Mouse (Mus musculus) heart, embryonic 15.5 days (tissue): ENCODE measurements around the gene Arhgap35. TPM values are rescaled to one million over a fixed set of nuclear protein-coding genes. Genes with fewer than 3 reads are reported as not detected.

Experiments
- ATAC-seq: fragments of 200-750 bp; cut with Nextera tagmentation; replicated peaks from 2 replicates; pipeline ENCODE4 v1.8.0; 2017; ENCODE audit warnings: low read depth, moderate TSS enrichment; ENCODE audit not compliant: insufficient number of reproducible peaks, insufficient read depth, low FRiP score
- H3K27ac ChIP-seq: fragments of 300-500 bp; sonication (generic); 2 replicates; pipeline ENCODE4 v1.5.1; 2015; ENCODE audit warnings: mild to moderate bottlenecking, inconsistent platforms
- H3K27me3 ChIP-seq: fragments of 300-500 bp; sonication (generic); 2 replicates; pipeline ENCODE4 v1.6.1; 2015; ENCODE audit warnings: inconsistent platforms
- H3K36me3 ChIP-seq: fragments of 300-500 bp; sonication (generic); 2 replicates; pipeline ENCODE4 v1.6.1; 2015; ENCODE audit warnings: mild to moderate bottlenecking, inconsistent platforms
- H3K4me1 ChIP-seq: fragments of 300-500 bp; sonication (generic); replicated peaks from 2 replicates; pipeline ENCODE4 v1.6.1; 2015; ENCODE audit warnings: inconsistent platforms
- H3K4me2 ChIP-seq: fragments of 300-500 bp; sonication (generic); 2 replicates; pipeline ENCODE4 v1.6.1; 2015; ENCODE audit warnings: inconsistent platforms, mild to moderate bottlenecking, moderate library complexity
- H3K4me3 ChIP-seq: fragments of 300-500 bp; sonication (generic); 2 replicates; pipeline ENCODE4 v1.5.1; 2015; ENCODE audit warnings: mild to moderate bottlenecking, inconsistent platforms
- H3K9ac ChIP-seq: fragments of 300-500 bp; sonication (generic); 2 replicates; pipeline ENCODE4 v1.6.1; 2015; ENCODE audit warnings: mild to moderate bottlenecking, inconsistent platforms
- H3K9me3 ChIP-seq: fragments of 300-500 bp; sonication (generic); replicated peaks from 2 replicates; pipeline ENCODE4 v1.6.1; 2016; ENCODE audit warnings: inconsistent platforms
- WGBS: fragments of 180-500 bp; shearing (Covaris S2); methylation state at CpG from one replicate; pipeline ENCODE4 v1.1.7; 2015; ENCODE audit warnings: mixed read lengths; 5-methylcytosine and 5-hydroxymethylcytosine counted together
- polyA plus RNA-seq: library from polyadenylated mRNA; unstranded; fragments of >200 nt; fragmentation: Nextera tagmentation; extraction: Ambion mirVana; gene quantifications from 2 replicates; pipeline ENCODE4 v1.2.1, GENCODE M21; 2015

Arhgap35 gene
- polyA plus RNA-seq, 1 experiment from 2014 or later = 12.6 TPM

DNA sequence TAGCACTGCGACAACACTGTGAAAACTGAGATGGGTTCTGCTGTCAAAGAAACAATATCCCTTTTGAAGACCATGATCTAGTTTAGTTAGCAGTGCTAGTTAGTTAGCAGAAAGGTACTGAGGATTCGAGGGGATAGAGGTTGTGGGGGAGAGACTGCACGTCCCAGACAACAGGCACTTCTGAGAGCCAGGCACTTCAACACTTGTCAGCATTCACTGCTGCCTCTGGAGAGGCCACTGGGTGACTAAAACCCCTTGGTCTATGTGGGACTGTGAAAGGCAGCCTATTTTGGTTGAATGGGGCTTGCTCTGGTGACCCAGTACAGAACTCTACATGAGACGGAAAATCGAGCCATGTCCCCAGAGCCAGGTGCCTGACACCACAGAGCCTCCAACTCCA, 97.6 kb downstream of the Arhgap35 start:
- Histone ChIP-seq H3K9me3 (no peaks in the 10 kb centered on the region), H3K9ac (no peak overlapping the region), H3K4me3 (no peak overlapping the region), H3K27ac (peak overlapping the region; percentile 75), H3K36me3 (peaks cover 12% of the 10 kb centered on the region), H3K4me2 (no peak overlapping the region), H3K4me1 (peaks cover 31% of the 10 kb centered on the region), H3K27me3 (no peaks in the 10 kb centered on the region)
- no peak for ATAC-seq
- WGBS = 57% methylated on average over 5 of the region's 5 CpGs

DNA sequence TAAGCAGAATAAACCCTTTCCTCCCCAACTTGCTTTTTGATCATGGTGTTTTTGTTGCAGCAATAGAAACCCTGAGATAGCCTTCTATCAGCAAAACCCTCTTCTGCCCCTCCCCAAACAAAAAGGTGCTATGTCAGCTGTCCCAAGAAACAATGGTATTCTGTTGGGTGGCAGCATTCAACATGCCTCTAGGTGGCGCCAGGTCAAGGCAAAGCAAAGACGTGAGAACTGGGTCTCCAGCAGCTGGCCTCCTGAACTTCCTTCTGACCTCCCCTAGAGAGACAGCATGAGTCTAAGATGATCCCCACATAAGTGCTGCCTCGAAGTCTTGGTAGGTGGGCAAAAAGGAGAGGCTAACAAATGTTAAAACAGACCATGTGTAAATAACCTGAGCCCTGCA, 107.5 kb downstream of the Arhgap35 start:
- H3K9me3 ChIP-seq = no peaks in the 10 kb centered on the region
- H3K4me3 ChIP-seq = no peak overlapping the region
- no peak for ATAC-seq
- no peak overlapping the region for H3K27ac ChIP-seq
- no peak overlapping the region for H3K4me2 ChIP-seq
- no peak overlapping the region for H3K9ac ChIP-seq
- no peaks in the 10 kb centered on the region for H3K27me3 ChIP-seq
- WGBS = 15% methylated on average over 3 of the region's 3 CpGs
- H3K4me1 ChIP-seq = peaks cover 10% of the 10 kb centered on the region
- peaks cover 54% of the 10 kb centered on the region for H3K36me3 ChIP-seq

DNA sequence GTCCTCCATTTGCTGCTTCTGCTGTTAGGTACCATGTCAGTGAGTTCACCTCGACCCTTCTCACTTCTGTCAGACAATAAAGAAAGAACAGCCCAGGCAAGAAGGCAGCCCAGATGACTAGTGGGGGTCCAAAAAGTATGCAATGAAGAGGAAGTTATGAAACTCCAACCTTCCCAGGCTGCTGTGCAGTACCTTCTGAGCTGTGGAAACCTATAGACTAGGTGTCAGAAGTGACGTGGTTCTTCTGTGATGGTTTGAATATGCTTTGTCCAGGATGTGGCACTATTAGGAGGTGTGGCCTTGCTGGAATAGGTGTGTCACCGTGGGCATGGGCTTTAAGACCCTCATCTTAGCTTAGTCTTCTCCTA, 109.6 kb downstream of the Arhgap35 start:
- H3K27me3 ChIP-seq = no peaks in the 10 kb centered on the region
- no peak overlapping the region for H3K4me3 ChIP-seq
- no peak overlapping the region for H3K9ac ChIP-seq
- H3K4me1 ChIP-seq = peaks cover 10% of the 10 kb centered on the region
- H3K36me3 ChIP-seq = peaks cover 43% of the 10 kb centered on the region
- H3K9me3 ChIP-seq = no peaks in the 10 kb centered on the region
- no peak overlapping the region for H3K4me2 ChIP-seq
- ATAC-seq = no peak
- WGBS = 88% methylated on average over 3 of the region's 3 CpGs
- H3K27ac ChIP-seq = no peak overlapping the region

DNA sequence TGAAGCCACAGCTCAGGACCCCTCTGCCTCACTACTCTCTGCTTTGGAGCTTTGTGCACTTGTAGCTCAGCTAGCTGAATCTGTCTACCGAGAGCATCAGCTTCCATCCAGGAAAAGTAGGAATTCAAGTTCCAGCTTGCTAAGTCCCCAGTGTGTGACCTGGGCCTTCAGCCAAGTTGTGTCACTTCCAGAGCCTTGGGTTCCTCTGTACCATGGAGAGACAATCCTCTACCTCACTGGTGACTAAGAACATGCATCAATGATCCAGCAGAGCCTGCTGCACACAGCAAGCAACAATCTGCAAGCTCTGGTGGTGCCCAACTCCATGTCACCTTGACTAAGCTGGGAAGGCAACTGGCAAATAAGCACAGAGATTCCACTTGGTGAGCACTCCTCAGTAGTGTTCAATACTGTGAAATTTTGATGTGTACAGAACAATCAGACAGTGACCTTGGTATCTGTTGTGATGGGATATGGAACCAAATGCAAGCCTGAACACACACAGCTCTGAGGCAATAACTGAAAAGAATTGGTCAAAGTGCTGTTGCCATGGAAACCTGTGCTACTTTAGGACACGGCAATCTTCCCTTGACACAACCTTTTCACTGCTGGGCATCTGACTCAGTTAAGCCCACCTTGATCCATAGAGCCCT, 110.1 kb downstream of the Arhgap35 start:
- Histone ChIP-seq H3K4me3 (no peak overlapping the region), H3K9me3 (no peaks in the 10 kb centered on the region), H3K27ac (no peak overlapping the region), H3K27me3 (no peaks in the 10 kb centered on the region), H3K4me1 (peaks cover 10% of the 10 kb centered on the region), H3K36me3 (peaks cover 39% of the 10 kb centered on the region), H3K4me2 (no peak overlapping the region), H3K9ac (no peak overlapping the region)
- 45% methylated on average over 2 of the region's 2 CpGs for WGBS
- no peak; the same call in 1 of the 2 replicates for ATAC-seq

DNA sequence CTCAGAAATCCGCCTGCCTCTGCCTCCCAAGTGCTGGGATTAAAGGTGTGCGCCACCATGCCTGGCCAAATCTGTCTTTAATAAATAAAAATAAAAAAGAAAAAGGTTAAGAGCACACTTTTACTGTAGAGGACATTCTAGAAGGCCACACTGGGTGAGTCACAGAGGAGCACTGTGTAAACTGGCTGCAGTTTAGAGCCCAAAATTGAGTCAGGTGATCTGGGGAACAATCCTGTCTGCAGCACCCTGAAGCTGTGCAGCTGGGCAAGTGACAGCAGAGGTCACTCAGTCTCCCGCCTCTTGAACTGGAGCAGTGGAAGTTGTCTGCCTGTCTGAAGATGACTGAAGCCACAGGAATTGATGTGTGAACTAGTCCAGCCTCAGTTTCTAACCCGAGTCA, 113.2 kb downstream of the Arhgap35 start:
- no peaks in the 10 kb centered on the region for H3K9me3 ChIP-seq
- no peak for ATAC-seq
- WGBS = 84% methylated on average over 4 of the region's 4 CpGs
- H3K4me1 ChIP-seq = peaks cover 10% of the 10 kb centered on the region
- no peak overlapping the region for H3K4me3 ChIP-seq
- no peaks in the 10 kb centered on the region for H3K27me3 ChIP-seq
- no peak overlapping the region for H3K27ac ChIP-seq
- no peak overlapping the region for H3K4me2 ChIP-seq
- H3K36me3 ChIP-seq = peaks cover 59% of the 10 kb centered on the region
- H3K9ac ChIP-seq = no peak overlapping the region

DNA sequence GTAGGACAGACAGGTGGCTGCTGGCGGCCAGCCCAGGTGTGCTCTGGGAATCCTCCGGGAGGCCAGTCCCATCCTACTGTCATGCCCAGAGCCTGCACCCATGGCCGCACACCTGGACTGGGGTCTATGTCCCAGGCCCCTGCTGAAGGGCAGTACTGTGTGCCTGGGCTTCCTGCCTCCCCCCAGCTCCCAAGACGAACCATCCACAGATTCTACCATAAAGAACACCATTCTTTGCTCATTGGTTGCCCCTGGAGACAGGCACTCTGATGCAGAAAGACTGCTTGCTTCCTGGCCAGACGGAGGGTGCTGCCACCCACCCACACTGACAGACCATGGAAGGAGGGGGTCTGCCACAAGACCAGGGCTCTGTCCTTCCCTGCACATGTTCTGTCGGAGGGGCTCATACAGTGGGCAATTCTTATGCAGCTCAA, 115.1 kb downstream of the Arhgap35 start:
- H3K9ac ChIP-seq = no peak overlapping the region
- WGBS = 89% methylated on average over 6 of the region's 6 CpGs
- H3K4me1 ChIP-seq = peaks cover 8% of the 10 kb centered on the region
- H3K4me2 ChIP-seq = no peak overlapping the region
- H3K4me3 ChIP-seq = no peak overlapping the region
- no peaks in the 10 kb centered on the region for H3K27me3 ChIP-seq
- H3K27ac ChIP-seq = no peak overlapping the region
- no peaks in the 10 kb centered on the region for H3K9me3 ChIP-seq
- peaks cover 58% of the 10 kb centered on the region for H3K36me3 ChIP-seq
- ATAC-seq = no peak

DNA sequence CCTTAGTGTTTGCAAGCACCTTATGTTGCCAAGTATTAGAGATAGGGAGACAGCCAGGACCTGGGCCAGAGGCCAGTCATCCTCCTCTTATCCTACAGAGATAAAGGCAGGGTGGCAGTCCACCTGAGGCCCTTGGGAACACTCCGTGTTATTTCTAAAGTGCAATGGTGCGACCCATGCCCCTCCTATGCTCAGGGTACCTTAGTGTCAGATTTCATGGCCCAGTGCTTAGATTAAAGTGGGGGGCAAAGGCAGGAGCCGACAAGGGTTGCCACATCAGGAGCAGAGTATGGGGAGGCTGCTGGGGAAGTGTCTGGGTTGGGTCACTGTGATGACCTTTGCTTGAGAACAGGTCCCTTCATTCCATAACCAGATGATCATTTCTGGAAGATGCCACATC, 118.5 kb downstream of the Arhgap35 start:
- Histone ChIP-seq H3K4me3 (no peak overlapping the region), H3K9ac (no peak overlapping the region), H3K36me3 (peaks cover 38% of the 10 kb centered on the region), H3K4me2 (no peak overlapping the region), H3K4me1 (peaks cover 2% of the 10 kb centered on the region; the same call in 1 of the 2 replicates), H3K27me3 (no peaks in the 10 kb centered on the region), H3K27ac (no peak overlapping the region), H3K9me3 (no peaks in the 10 kb centered on the region)
- no peak for ATAC-seq
- WGBS = 58% methylated on average over 3 of the region's 3 CpGs

DNA sequence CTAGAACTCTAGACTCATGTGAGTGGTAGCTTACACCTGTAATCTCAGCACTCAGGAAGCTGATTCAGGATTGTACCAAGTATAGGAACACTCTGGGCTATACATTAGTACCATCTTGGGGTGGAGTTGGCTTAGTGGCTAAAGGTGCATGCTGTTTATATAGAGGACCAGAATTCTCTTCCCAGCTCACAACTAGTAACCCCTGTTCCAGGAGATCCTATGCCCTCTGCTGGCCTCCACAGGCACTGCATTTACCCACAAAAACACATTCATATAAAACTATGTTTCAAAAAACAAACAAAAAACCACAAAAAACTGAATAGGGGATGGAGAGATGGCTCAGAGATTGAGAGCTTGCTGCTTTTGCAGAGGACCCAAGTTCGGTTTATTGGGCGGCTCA, 121.4 kb downstream of the Arhgap35 start:
- no peak for ATAC-seq
- Histone ChIP-seq H3K27me3 (no peaks in the 10 kb centered on the region), H3K27ac (no peak overlapping the region), H3K36me3 (peaks cover 31% of the 10 kb centered on the region), H3K9me3 (no peaks in the 10 kb centered on the region), H3K4me1 (peaks cover 2% of the 10 kb centered on the region; the same call in 1 of the 2 replicates), H3K9ac (no peak overlapping the region), H3K4me2 (no peak overlapping the region), H3K4me3 (no peak overlapping the region)
- WGBS = 48% methylated on average over 2 of the region's 2 CpGs

DNA sequence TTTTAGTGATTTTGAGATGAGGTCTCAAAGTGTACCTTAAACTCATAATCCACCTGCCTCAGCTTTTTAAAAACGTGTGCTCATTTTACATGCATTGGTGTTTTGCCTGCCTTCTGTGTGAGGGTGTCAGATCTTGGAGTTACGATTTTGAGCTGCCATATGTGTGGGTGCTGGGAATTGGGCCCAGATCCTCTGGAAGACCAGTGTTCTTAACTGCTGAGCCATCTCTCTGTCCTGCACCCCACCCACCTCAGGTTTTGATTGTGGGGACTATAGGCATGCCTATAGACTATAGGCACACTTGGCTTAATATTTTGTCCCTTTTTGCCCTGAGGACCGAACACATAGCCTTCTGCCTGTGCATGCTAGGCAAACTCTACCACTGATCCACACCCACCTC, 122.6 kb downstream of the Arhgap35 start:
- Histone ChIP-seq H3K27ac (no peak overlapping the region), H3K27me3 (no peaks in the 10 kb centered on the region), H3K4me3 (no peak overlapping the region), H3K4me2 (no peak overlapping the region), H3K9me3 (no peaks in the 10 kb centered on the region), H3K36me3 (peaks cover 19% of the 10 kb centered on the region; the same call in 1 of the 2 replicates), H3K9ac (no peak overlapping the region), H3K4me1 (peaks cover 2% of the 10 kb centered on the region; the same call in 1 of the 2 replicates)
- no peak for ATAC-seq
- 61% methylated on average over 3 of the region's 3 CpGs for WGBS

DNA sequence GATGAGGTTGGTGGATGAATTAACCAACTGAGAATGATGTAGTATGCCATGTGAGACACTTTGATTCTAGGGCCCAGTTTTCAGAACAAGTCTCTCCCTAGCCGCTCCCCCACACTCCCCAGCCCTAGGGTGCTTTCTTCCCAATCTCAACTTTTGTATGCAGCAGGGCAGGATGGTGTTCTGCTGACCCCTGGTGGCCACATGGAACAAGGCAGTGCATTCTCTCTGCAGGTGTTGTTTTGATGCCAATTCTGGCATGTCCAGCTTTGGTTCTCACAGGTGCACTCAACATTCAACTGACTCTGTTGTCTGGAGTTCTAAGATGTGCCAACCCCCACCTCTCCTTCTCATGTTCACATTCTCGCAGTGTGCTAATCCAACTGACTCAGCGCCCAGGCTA, 123.0 kb downstream of the Arhgap35 start:
- Histone ChIP-seq H3K27me3 (no peaks in the 10 kb centered on the region), H3K9me3 (no peaks in the 10 kb centered on the region), H3K36me3 (peaks cover 15% of the 10 kb centered on the region; the same call in 1 of the 2 replicates), H3K4me3 (no peak overlapping the region), H3K9ac (no peak overlapping the region), H3K4me1 (peaks cover 2% of the 10 kb centered on the region; the same call in 1 of the 2 replicates), H3K4me2 (no peak overlapping the region), H3K27ac (no peak overlapping the region)
- ATAC-seq = no peak
- WGBS = 38% methylated on average over 3 of the region's 3 CpGs

DNA sequence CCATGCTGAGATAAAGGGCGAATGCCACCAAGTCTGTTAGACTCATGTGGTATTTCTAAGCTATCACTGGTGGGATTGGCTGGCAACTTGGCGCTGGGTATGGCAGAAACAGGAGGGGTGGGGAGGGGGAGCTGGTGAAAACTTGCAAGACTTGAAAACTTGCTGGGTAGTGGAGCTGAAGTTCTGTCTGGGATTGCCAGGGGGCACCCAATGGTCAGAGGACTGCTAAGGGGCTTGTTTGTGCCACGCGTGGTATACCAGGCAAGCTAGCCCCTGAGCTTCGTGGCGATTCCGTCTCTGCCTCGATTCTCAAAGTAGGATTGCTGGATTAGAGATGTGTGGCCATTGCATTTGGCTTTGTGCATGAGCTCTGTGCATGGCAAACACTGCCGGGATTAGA, 124.8 kb downstream of the Arhgap35 start:
- H3K9ac ChIP-seq = no peak overlapping the region
- H3K27ac ChIP-seq = no peak overlapping the region
- H3K27me3 ChIP-seq = no peaks in the 10 kb centered on the region
- 79% methylated on average over 9 of the region's 9 CpGs for WGBS
- no peaks in the 10 kb centered on the region for H3K36me3 ChIP-seq
- H3K9me3 ChIP-seq = no peaks in the 10 kb centered on the region
- no peaks in the 10 kb centered on the region for H3K4me1 ChIP-seq
- no peak overlapping the region for H3K4me2 ChIP-seq
- no peak for ATAC-seq
- H3K4me3 ChIP-seq = no peak overlapping the region

DNA sequence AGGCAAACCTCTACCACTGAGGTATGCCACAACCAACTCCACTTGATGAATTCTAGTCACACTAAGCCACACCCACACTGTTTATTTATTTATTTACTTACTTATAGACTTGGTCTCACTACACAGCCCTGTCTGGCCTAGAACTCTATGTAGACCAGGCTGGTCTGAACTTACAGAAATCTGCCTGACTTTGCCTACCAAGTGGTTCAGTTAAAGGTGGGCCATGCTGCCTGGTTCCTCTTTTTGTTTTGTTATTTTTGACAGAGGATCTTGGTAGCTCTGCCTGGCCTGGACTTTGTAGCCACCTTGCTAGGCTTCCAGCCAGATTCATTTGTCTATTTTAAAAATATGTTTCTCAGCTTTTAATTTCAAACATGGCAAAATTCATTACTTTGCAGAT, 126.0 kb downstream of the Arhgap35 start:
- H3K9me3 ChIP-seq = no peaks in the 10 kb centered on the region
- H3K27me3 ChIP-seq = no peaks in the 10 kb centered on the region
- H3K4me2 ChIP-seq = no peak overlapping the region
- no peaks in the 10 kb centered on the region for H3K4me1 ChIP-seq
- no peak overlapping the region for H3K4me3 ChIP-seq
- H3K9ac ChIP-seq = no peak overlapping the region
- no peaks in the 10 kb centered on the region for H3K36me3 ChIP-seq
- ATAC-seq = no peak
- H3K27ac ChIP-seq = no peak overlapping the region
